Mouse (Mus musculus) left cerebral cortex, postnatal 25 days (tissue): ENCODE data around the gene Asic1. TPM values are rescaled to one million over a fixed set of nuclear protein-coding genes. Genes with fewer than 3 reads are reported as not detected.

Source experiments
- DNase-seq, 2 experiments: peaks; one replicate each; pipeline ENCODE4 v3.0.0; 2022; ENCODE audit warnings: low spot score in 2 of 2, mixed read lengths in 1 of 2
- intact Hi-C: fragments of 180-260 bp; cut with DNase I; formaldehyde crosslinking; loops from one replicate; pipeline ENCODE4 v1.15.1; 2025
- total RNA-seq, 2 experiments: library from RNA; stranded (reverse); gene quantifications; 2 replicates each; pipeline ENCODE4 v1.2.3; 2021

The Asic1 gene
- 10 to 100 TPM; 73.8 to 78.5 TPM for total RNA-seq

GRCm38 (mm10) chr15:99670154-99670821 is at the start of gene Asic1:
Gene Asic1 (plus strand): TSS chr15:99670368.
- intact Hi-C loops, result loop anchor here (10.0 kb wide), 1 partner anchor 255 kb away; no protein-coding TSS in a partner anchor
- DNase-seq, result peak; percentile 78 to 81

- no peak for DNase-seq
- intact Hi-C loops, result no loop called here
Observed at GRCm38 (mm10) chr15:99622063-99622462, 48.1 kb upstream of the Asic1 start.

GRCm38 (mm10) chr15:99631618-99632017 is 38.5 kb upstream of the Asic1 start:
- DNase-seq, result no peak
- intact Hi-C loops, result no loop called here

- intact Hi-C loops, result no loop called here
Observed at GRCm38 (mm10) chr15:99634702-99635101, 35.5 kb upstream of the Asic1 start.

GRCm38 (mm10) chr15:99637405-99638123 is 32.6 kb upstream of the Asic1 start:
- intact Hi-C loops, result no loop called here
- no peak for DNase-seq

More at GRCm38 (mm10) chr15:99634702-99635101, 35.5 kb upstream of the Asic1 start:
- no peak for DNase-seq

- intact Hi-C loops, result no loop called here
- DNase-seq, result no peak
Observed at GRCm38 (mm10) chr15:99638124-99638485, 32.1 kb upstream of the Asic1 start.

GRCm38 (mm10) chr15:99642622-99643021 is 27.5 kb upstream of the Asic1 start:
- no peak for DNase-seq
- intact Hi-C loops, result no loop called here

- no peak for DNase-seq
- intact Hi-C loops, result no loop called here
Observed at GRCm38 (mm10) chr15:99643832-99644231, 26.3 kb upstream of the Asic1 start.

GRCm38 (mm10) chr15:99644776-99645175 is 25.4 kb upstream of the Asic1 start:
- intact Hi-C loops, result no loop called here
- DNase-seq, result peak in 1 of 2 experiments; percentile 68

GRCm38 (mm10) chr15:99648326-99648725 is 21.8 kb upstream of the Asic1 start:
- intact Hi-C loops, result no loop called here
- DNase-seq, result no peak

- DNase-seq, result no peak
- intact Hi-C loops, result no loop called here
Observed at GRCm38 (mm10) chr15:99649067-99649761, 21.0 kb upstream of the Asic1 start.

- intact Hi-C loops, result no loop called here
- DNase-seq, result no peak
Observed at GRCm38 (mm10) chr15:99650304-99650703, 19.9 kb upstream of the Asic1 start.

- DNase-seq, result peak; percentile 96 to 98
- intact Hi-C loops, result no loop called here
Observed at GRCm38 (mm10) chr15:99651163-99651872, 18.9 kb upstream of the Asic1 start, which contains the start of gene Racgap1. Gene Racgap1 (minus strand): TSS chr15:99651656.

GRCm38 (mm10) chr15:99651984-99652872 is 17.9 kb upstream of the Asic1 start:
- intact Hi-C loops, result no loop called here
- no peak for DNase-seq

GRCm38 (mm10) chr15:99653291-99653690 is 16.9 kb upstream of the Asic1 start:
- DNase-seq, result no peak
- intact Hi-C loops, result no loop called here

GRCm38 (mm10) chr15:99653876-99654275 is 16.3 kb upstream of the Asic1 start:
- intact Hi-C loops, result no loop called here
- DNase-seq, result peak in 1 of 2 experiments; percentile 43

GRCm38 (mm10) chr15:99655956-99656355 is 14.2 kb upstream of the Asic1 start:
- intact Hi-C loops, result no loop called here

GRCm38 (mm10) chr15:99658437-99658836 is 11.7 kb upstream of the Asic1 start:
- intact Hi-C loops, result no loop called here
- DNase-seq, result no peak

More at GRCm38 (mm10) chr15:99655956-99656355, 14.2 kb upstream of the Asic1 start:
- DNase-seq, result peak in 1 of 2 experiments; percentile 47
